Mouse (Mus musculus): ENCODE measurements around the gene Vmn1r217.
A peak's percentile ranks its signal among the peaks of the same experiment; 100 is the strongest.
"Not testable (repeated sequence)": the region's sequence is repeated elsewhere in the genome, so short reads cannot be mapped to it uniquely, and the experiment has no call there.

The Vmn1r217 gene

DNA sequence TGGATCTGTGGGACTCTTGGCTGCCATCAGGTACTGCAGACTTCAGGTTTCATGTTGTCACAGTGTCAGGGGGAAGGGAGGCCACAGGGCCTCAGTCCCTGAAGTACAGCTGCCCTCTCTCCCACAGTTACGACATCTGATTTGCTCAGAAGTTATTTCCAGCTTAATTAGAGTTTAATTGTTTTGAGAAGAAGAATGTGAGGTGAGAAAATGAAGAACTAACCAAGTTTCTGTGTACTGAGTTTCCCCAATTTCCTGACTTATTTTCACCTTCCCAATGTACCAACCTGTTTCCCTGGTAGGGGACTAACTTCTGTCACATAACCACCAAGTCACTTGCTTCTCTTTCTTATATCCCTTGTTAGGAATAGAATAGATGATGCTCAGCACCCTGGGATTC is at the start of gene Vmn1r217:
Gene Vmn1r217 (minus strand): TSS at position 101 of the 400 bp plus-strand sequence.
- not testable (repeated sequence) for DNase-seq (ENCODE audit: low spot score)

DNA sequence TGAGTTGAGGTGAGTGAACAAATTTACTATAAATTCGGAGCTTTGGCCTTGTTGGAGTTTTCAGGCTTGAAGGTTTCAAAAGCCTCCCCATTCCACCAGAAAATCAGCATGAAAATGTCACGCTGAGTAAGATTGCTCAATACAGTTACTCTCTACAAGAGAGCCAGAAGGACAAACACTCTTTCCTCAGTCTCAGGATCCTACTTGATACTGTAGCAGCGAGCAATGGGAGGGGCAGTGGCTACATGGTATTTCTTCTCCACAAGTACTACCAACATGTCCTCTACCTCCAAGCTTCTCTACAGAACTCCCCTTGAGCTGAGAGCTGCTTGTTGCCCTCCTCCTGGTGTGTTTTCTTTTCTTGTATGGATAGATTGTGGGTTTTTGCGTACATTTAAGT is 48.4 kb upstream of the Vmn1r217 start:
- DNase-seq (ENCODE audit: low spot score) = not testable (repeated sequence)

DNA sequence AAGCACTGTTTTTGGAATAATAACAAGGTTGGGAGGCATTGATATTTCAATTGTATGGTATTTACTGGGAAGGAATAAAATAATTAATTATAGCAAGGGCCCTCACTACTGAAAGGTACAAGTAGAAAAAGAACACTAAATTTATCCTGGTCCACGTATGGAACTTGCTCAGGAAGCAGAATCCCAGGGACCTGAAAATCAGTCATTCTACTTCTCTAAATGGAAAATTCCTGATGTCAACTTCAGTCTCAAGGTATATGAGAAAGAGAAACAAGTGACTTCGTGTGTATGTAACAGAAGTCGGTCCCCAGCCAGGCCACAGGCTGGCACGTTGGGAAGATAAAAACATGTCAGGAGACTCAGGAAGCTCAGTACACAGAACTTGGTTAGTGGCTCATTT is 41.0 kb upstream of the Vmn1r217 start, which contains the start of gene Vmn1r219:
Gene Vmn1r219 (plus strand): TSS at position 301 of the 400 bp plus-strand sequence.
- no peak for DNase-seq (ENCODE audit: low spot score)

DNA sequence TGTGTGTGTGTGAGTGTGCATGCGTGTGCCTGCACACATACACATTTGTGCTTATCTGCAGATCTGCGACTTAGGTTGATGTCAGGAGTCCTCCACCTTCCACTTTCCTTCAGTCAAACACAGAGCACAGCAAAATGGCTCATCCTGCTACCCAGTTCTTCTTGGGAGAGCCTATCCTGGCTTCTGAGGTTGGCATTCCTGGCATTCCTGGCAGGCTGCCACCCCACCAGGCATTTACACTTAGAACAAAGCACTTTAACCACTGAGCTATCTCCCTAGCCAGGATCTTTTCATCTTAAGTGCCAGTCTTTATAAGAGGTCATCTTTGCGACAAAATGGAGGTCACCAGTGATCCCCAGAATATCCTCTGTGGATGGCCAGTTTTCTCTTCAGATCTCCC is 39.8 kb upstream of the Vmn1r217 start:
- no peak for DNase-seq (ENCODE audit: low spot score)

DNA sequence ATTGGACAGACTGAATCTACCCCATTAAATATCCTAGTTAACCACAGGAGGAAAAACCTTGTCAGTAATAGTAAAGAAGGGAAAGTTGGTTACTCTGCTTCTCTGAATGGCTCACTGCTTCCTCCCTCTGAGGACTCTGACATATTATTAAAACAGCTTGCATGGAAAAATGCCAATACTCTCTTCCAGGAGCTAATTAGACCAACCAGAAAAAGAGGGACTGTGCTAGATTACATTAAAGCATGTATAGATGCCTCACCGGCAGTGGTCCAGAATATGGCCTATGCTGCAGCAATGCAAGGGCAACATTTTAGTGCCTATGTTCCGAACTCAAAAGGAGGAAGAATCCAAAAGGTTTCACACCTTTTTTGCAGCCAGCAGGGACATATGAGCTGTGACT is 20.9 kb upstream of the Vmn1r217 start:
- DNase-seq (ENCODE audit: low spot score) = peak; percentile 26

DNA sequence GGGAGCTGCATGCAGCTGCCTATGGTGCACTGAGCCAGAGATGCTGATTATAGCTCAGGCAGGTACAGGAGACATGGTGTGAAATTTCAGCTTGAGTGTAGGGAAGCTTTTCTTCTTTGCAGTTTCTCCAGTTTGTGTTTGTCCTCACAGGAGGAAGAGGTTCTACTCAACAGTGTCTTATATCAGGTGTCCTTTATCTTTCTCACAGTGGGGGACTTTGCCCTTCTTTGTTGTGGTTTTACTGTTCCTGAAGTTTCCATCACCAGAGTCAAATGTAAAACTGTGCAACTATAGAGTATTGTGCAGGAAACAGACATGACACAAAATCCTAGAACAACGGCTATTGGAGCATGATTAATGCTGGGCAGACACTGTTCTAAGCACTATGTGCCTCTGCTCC is 15.5 kb upstream of the Vmn1r217 start:
- no peak for DNase-seq (ENCODE audit: low spot score)

GRCm38 (mm10) chr13:23133099-23133498 is 15.1 kb upstream of the Vmn1r217 start, which contains the start of gene Vmn1r218:
Gene Vmn1r218 (plus strand): TSS chr13:23133155.
- no peak for DNase-seq (ENCODE audit: low spot score)

DNA sequence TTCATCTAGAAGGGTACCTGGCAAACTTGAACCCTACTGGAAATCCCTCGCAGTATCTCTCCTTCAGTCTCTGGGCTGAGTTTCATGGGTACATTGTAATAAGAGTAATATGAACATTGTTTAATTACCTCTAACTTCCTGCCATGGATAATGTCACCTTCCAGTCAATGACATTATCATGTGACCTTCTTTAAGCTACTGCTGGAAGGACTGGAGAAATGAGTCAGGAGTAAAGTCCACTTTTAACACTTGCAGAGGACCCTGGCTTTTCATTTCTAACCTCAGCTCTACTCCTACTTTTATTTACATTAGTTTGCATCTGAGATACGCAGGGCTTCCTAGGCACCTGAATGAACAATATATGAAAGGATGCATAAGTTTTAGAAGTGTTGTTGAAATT is 2.6 kb upstream of the Vmn1r217 start:
- no peak for DNase-seq (ENCODE audit: low spot score)

DNA sequence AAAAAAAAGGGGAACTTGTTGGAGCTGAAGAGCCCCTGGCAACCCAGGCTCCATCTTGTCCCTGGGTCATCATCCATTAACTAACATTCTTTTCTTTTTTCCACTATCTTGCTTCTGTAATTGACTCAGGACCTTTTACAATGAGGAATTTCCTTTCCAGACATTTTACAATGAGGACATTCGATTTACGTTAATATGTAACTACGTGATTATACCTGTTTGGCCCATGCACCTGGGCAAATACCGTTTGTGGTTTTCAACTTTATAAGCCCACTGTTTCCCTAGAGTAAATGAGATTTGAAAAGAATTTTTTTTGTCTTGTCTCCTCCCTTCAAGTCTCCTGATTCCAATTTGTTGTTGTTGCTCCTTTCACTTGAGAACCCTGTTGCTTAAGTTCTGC is 23.6 kb downstream of the Vmn1r217 start:
- DNase-seq (ENCODE audit: low spot score) = no peak

- no peak for DNase-seq (ENCODE audit: low spot score)
These were observed 48.7 kb downstream of the Vmn1r217 start for GRCm38 (mm10) chr13:23069312-23069711.

- no peak for DNase-seq (ENCODE audit: low spot score)
These were observed 50.3 kb downstream of the Vmn1r217 start, which contains the start of gene Vmn1r215 for GRCm38 (mm10) chr13:23067725-23068124. Gene Vmn1r215 (plus strand): TSS chr13:23068025.

DNA sequence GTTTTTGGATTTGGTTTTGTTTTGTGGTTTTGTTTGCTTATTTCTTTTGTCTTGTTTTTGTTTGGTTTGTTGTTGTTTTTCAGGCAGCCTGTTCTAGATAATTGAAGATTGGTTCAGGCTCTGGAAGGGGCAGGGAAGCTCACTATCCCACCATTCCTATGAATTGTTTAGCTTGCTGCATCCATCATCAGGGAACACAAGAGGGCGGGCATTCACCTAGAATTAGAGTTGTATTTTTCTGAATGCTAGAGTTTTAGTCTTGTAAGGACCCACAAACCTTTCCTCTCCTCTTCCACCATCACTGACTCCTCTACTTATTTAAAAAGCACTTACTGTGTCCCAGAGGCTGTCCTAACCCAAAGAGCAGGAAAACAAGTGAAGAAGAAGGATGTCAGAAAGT is 60.2 kb downstream of the Vmn1r217 start:
- DNase-seq (ENCODE audit: low spot score) = no peak
